Mouse (Mus musculus) CH12.LX (cell line): ENCODE measurements at regions not wholly inside any gene's neighbourhood (a gene's known extent, or its start where the extent isn't known, plus 50 kb on each side); places are given as distances from the start of the nearest gene placed in this dataset.

ENCODE experiments used
- DNase-seq: peaks from one replicate; pipeline ENCODE4 v3.0.0-alpha.2; 2013; ENCODE audit errors: extremely low read depth
- H3K27ac ChIP-seq: 2 replicates; pipeline ENCODE4 v1.5.1; 2012; ENCODE audit warnings: low read depth, mild to moderate bottlenecking, control low read depth, moderate library complexity; ENCODE audit not compliant: insufficient read depth
- H3K27me3 ChIP-seq: replicated peaks from 2 replicates; pipeline ENCODE3; 2012; ENCODE audit warnings: inconsistent platforms
- H3K36me3 ChIP-seq, 2 experiments: replicated peaks in 1 of 2; 2 replicates each; pipeline versions ENCODE3 to v1.6.1; 2012; ENCODE audit warnings: inconsistent platforms in 1 of 2, low read length in 1 of 2, mild to moderate bottlenecking in 1 of 2, mixed read lengths in 1 of 2, moderate library complexity in 1 of 2; ENCODE audit not compliant: control insufficient read depth in 1 of 2, insufficient read depth in 1 of 2
- H3K4me1 ChIP-seq, 2 experiments: 2 replicates each; pipeline ENCODE4 v1.6.1; 2012; ENCODE audit warnings: inconsistent platforms in 1 of 2, moderate library complexity in 1 of 2; ENCODE audit not compliant: insufficient read depth in 2 of 2, control insufficient read depth in 1 of 2
- H3K4me2 ChIP-seq: 2 replicates; pipeline ENCODE4 v1.6.1; 2012; ENCODE audit warnings: low read depth, mild to moderate bottlenecking, control low read depth; ENCODE audit not compliant: poor library complexity, insufficient read depth, severe bottlenecking
- H3K4me3 ChIP-seq, 3 experiments: fragments of 150-350 bp in 1 of 3; sonication (generic) in 1 of 3; replicated peaks in 1 of 3; 2 replicates each; pipeline versions ENCODE3 to v1.5.1; 2011 to 2012; ENCODE audit warnings: low read depth in 2 of 3, low read length in 2 of 3, mild to moderate bottlenecking in 2 of 3, moderate library complexity in 2 of 3, control low read depth in 1 of 3, improper control_type of control experiment in 1 of 3, inconsistent platforms in 1 of 3, mixed read lengths in 1 of 3; ENCODE audit not compliant: poor library complexity in 1 of 3
- H3K79me2 ChIP-seq: replicated peaks from 2 replicates; pipeline ENCODE4 v1.6.1; 2012; ENCODE audit warnings: mild to moderate bottlenecking, moderate library complexity; ENCODE audit not compliant: control insufficient read depth, poor library complexity, insufficient read depth, severe bottlenecking; ENCODE audit errors: extremely low read depth
- H3K9ac ChIP-seq: 2 replicates; pipeline ENCODE4 v1.6.1; 2012; ENCODE audit warnings: low read depth, mild to moderate bottlenecking, control low read depth, moderate library complexity; ENCODE audit not compliant: insufficient read depth
- H3K9me3 ChIP-seq: replicated peaks from 2 replicates; pipeline ENCODE3; 2012; ENCODE audit warnings: low read length, inconsistent platforms, mixed read lengths
- BHLHE40 ChIP-seq: IDR thresholded peaks from 2 replicates; pipeline ENCODE4 v1.6.1; 2011; ENCODE audit warnings: mild to moderate bottlenecking, low read depth, low read length, improper control_type of control experiment
- CHD1 ChIP-seq: IDR thresholded peaks from 2 replicates; pipeline ENCODE4 v1.6.1; 2012; ENCODE audit warnings: low read depth, low read length, improper control_type of control experiment, inconsistent platforms
- CHD2 ChIP-seq: IDR thresholded peaks from 2 replicates; pipeline ENCODE4 v1.6.1; 2011; ENCODE audit warnings: low read length, improper control_type of control experiment
- E2F4 ChIP-seq: IDR thresholded peaks from 2 replicates; pipeline ENCODE4 v1.6.1; 2011; ENCODE audit warnings: low read depth, low read length, improper control_type of control experiment; ENCODE audit not compliant: insufficient replicate concordance
- ELF1 ChIP-seq: IDR thresholded peaks from 2 replicates; pipeline ENCODE4 v1.6.1; 2014; ENCODE audit warnings: low read depth, mild to moderate bottlenecking, inconsistent platforms, low read length, improper control_type of control experiment
- EP300 ChIP-seq: IDR thresholded peaks from 2 replicates; pipeline ENCODE4 v1.6.1; 2011; ENCODE audit warnings: low read length, improper control_type of control experiment
- ETS1 ChIP-seq: conservative IDR thresholded peaks from 2 replicates; pipeline ENCODE4 v1.6.1; 2012; ENCODE audit warnings: low read depth, mild to moderate bottlenecking, inconsistent platforms, low read length, improper control_type of control experiment, moderate library complexity
- GABPA ChIP-seq: IDR thresholded peaks from 2 replicates; pipeline ENCODE4 v1.6.1; 2012; ENCODE audit warnings: low read depth, low read length, improper control_type of control experiment, inconsistent platforms; ENCODE audit not compliant: insufficient replicate concordance
- HCFC1 ChIP-seq: IDR thresholded peaks from 2 replicates; pipeline ENCODE4 v1.6.1; 2012; ENCODE audit warnings: low read depth, mild to moderate bottlenecking, inconsistent platforms, low read length, improper control_type of control experiment
- IRF4 ChIP-seq: IDR thresholded peaks from 2 replicates; pipeline ENCODE4 v1.6.1; 2014; ENCODE audit warnings: low read depth, mild to moderate bottlenecking, inconsistent platforms, low read length, improper control_type of control experiment
- JUN ChIP-seq: IDR thresholded peaks from 2 replicates; pipeline ENCODE4 v1.6.1; 2011; ENCODE audit warnings: low read depth, mild to moderate bottlenecking, low read length, improper control_type of control experiment, moderate library complexity; ENCODE audit not compliant: insufficient read depth
- JUND ChIP-seq: conservative IDR thresholded peaks from 2 replicates; pipeline ENCODE4 v1.6.1; 2011; ENCODE audit warnings: low read depth, low read length, improper control_type of control experiment
- KAT2A ChIP-seq: IDR thresholded peaks from 2 replicates; pipeline ENCODE4 v1.6.1; 2012; ENCODE audit warnings: low read length, improper control_type of control experiment, inconsistent platforms; ENCODE audit not compliant: insufficient replicate concordance
- MAFK ChIP-seq: IDR thresholded peaks from 2 replicates; pipeline ENCODE4 v1.6.1; 2011; ENCODE audit warnings: low read length, improper control_type of control experiment; ENCODE audit not compliant: insufficient replicate concordance
- MAX ChIP-seq: IDR thresholded peaks from 2 replicates; pipeline ENCODE4 v1.6.1; 2011; ENCODE audit warnings: low read length, improper control_type of control experiment
- MAZ ChIP-seq: IDR thresholded peaks from 2 replicates; pipeline ENCODE4 v1.6.1; 2012; ENCODE audit warnings: low read depth, mild to moderate bottlenecking, inconsistent platforms, low read length, improper control_type of control experiment, moderate library complexity
- MEF2A ChIP-seq: IDR thresholded peaks from 2 replicates; pipeline ENCODE4 v1.6.1; 2014; ENCODE audit warnings: low read depth, mild to moderate bottlenecking, inconsistent platforms, low read length, improper control_type of control experiment, borderline replicate concordance
- MXI1 ChIP-seq: IDR thresholded peaks from 2 replicates; pipeline ENCODE4 v1.6.1; 2011; ENCODE audit warnings: mild to moderate bottlenecking, low read depth, low read length, improper control_type of control experiment
- MYC ChIP-seq: IDR thresholded peaks from 2 replicates; pipeline ENCODE4 v1.6.1; 2011; ENCODE audit warnings: low read depth, mild to moderate bottlenecking, improper control_type of control experiment, low read length
- NRF1 ChIP-seq: IDR thresholded peaks from 2 replicates; pipeline ENCODE4 v1.6.1; 2014; ENCODE audit warnings: low read depth, mild to moderate bottlenecking, inconsistent platforms, low read length, improper control_type of control experiment, moderate library complexity
- POLR2A ChIP-seq: IDR thresholded peaks from 2 replicates; pipeline ENCODE4 v1.6.1; 2011; ENCODE audit warnings: low read depth, mild to moderate bottlenecking, improper control_type of control experiment, low read length
- POLR2AphosphoS2 ChIP-seq: IDR thresholded peaks from 2 replicates; pipeline ENCODE4 v1.6.1; 2011; ENCODE audit warnings: low read depth, low read length, improper control_type of control experiment
- SIN3A ChIP-seq: IDR thresholded peaks from 2 replicates; pipeline ENCODE4 v1.6.1; 2012; ENCODE audit warnings: low read length, improper control_type of control experiment, inconsistent platforms
- SMC3 ChIP-seq: IDR thresholded peaks from 2 replicates; pipeline ENCODE4 v1.6.1; 2011; ENCODE audit warnings: low read depth, low read length, improper control_type of control experiment
- TCF12 ChIP-seq: IDR thresholded peaks from 2 replicates; pipeline ENCODE4 v1.6.1; 2014; ENCODE audit warnings: low read depth, mild to moderate bottlenecking, inconsistent platforms, low read length, improper control_type of control experiment
- UBTF ChIP-seq: IDR thresholded peaks from 2 replicates; pipeline ENCODE4 v1.6.1; 2012; ENCODE audit warnings: low read depth, mild to moderate bottlenecking, inconsistent platforms, low read length, improper control_type of control experiment, moderate library complexity
- USF1 ChIP-seq: IDR thresholded peaks from 2 replicates; pipeline ENCODE4 v1.6.1; 2014; ENCODE audit warnings: low read depth, mild to moderate bottlenecking, inconsistent platforms, low read length, improper control_type of control experiment
- USF2 ChIP-seq: conservative IDR thresholded peaks from 2 replicates; pipeline ENCODE4 v1.6.1; 2011; ENCODE audit warnings: low read depth, low read length, improper control_type of control experiment
- ZC3H11A ChIP-seq: IDR thresholded peaks from 2 replicates; pipeline ENCODE4 v1.6.1; 2012; ENCODE audit warnings: low read depth, mild to moderate bottlenecking, inconsistent platforms, low read length, improper control_type of control experiment
- ZKSCAN1 ChIP-seq: IDR thresholded peaks from 2 replicates; pipeline ENCODE4 v1.6.1; 2012; ENCODE audit warnings: low read depth, inconsistent platforms, low read length, improper control_type of control experiment, borderline replicate concordance
- ZMIZ1 ChIP-seq: IDR thresholded peaks from 2 replicates; pipeline ENCODE4 v1.6.1; 2012; ENCODE audit warnings: low read depth, mild to moderate bottlenecking, inconsistent platforms, low read length, improper control_type of control experiment
- ZNF384 ChIP-seq: IDR thresholded peaks from 2 replicates; pipeline ENCODE4 v1.6.1; 2012; ENCODE audit warnings: low read depth, low read length, improper control_type of control experiment, inconsistent platforms
- dilution Hi-C: fragments of 300-500 bp; cut with MboI; formaldehyde crosslinking; loops from 2 replicates; pipeline ENCODE4 v1.14.3; 2020; ENCODE audit warnings: low sequenced_read_pairs; ENCODE audit not compliant: extremely low pct_unique_long_range_greater_than_20kb, extremely low pct_ligation_motif_present
- in situ Hi-C: fragments of 300-500 bp; cut with MboI; formaldehyde crosslinking; loops from 3 replicates; pipeline ENCODE4 v1.14.3; 2019; ENCODE audit warnings: low sequenced_read_pairs, low pct_ligation_motif_present, low pct_unique_long_range_greater_than_20kb, mixed read lengths

GRCm38 (mm10) chr6:36221308-36221707 lies 166.6 kb upstream of the Chrm2 start (continued):
- TF ChIP-seq ZNF384: no peak
- no peak for TF ChIP-seq GABPA

GRCm38 (mm10) chr6:36234438-36234837 lies 153.4 kb upstream of the Chrm2 start:
- Histone ChIP-seq H3K27me3 (no peaks in the 10 kb centered on the region), H3K9ac (no peak overlapping the region), H3K4me3 (no peak overlapping the region), H3K79me2 (no peaks in the 10 kb centered on the region), H3K4me1 (no peaks in the 10 kb centered on the region), H3K4me2 (no peak overlapping the region), H3K36me3 (no peaks in the 10 kb centered on the region), H3K9me3 (no peaks in the 10 kb centered on the region), H3K27ac (no peak overlapping the region)
- in situ Hi-C loops: no loop called here
- DNase-seq: no peak
- dilution Hi-C loops: no loop called here
- TF ChIP-seq CHD2: no peak
- no peak for TF ChIP-seq POLR2A
- no peak for TF ChIP-seq USF1
- no peak for TF ChIP-seq ELF1
- TF ChIP-seq MAX: no peak
- TF ChIP-seq TCF12: no peak
- no peak for TF ChIP-seq JUND
- no peak for TF ChIP-seq MAZ
- no peak for TF ChIP-seq EP300
- no peak for TF ChIP-seq ZKSCAN1
- no peak for TF ChIP-seq BHLHE40
- no peak for TF ChIP-seq KAT2A
- no peak for TF ChIP-seq UBTF
- no peak for TF ChIP-seq MYC
- TF ChIP-seq E2F4: no peak
- no peak for TF ChIP-seq MAFK
- TF ChIP-seq ZMIZ1: no peak
- TF ChIP-seq IRF4: no peak
- no peak for TF ChIP-seq GABPA

- Histone ChIP-seq H3K9me3 (no peaks in the 10 kb centered on the region), H3K36me3 (no peaks in the 10 kb centered on the region), H3K27me3 (no peaks in the 10 kb centered on the region), H3K9ac (no peak overlapping the region), H3K4me2 (no peak overlapping the region), H3K4me3 (no peak overlapping the region), H3K4me1 (peaks cover 3 to 5% of the 10 kb centered on the region in 2 experiments; a peak in 3 of 4 replicates), H3K79me2 (no peaks in the 10 kb centered on the region), H3K27ac (no peak overlapping the region)
- dilution Hi-C loops: no loop called here
- in situ Hi-C loops: no loop called here
- TF ChIP-seq ZMIZ1 (no peak), JUND (no peak), GABPA (no peak), POLR2AphosphoS2 (no peak), ETS1 (no peak), MEF2A (no peak), NRF1 (no peak), POLR2A (no peak), SIN3A (no peak), MXI1 (no peak), HCFC1 (no peak), ZC3H11A (no peak), E2F4 (no peak), KAT2A (no peak), CHD1 (no peak), USF1 (no peak), EP300 (no peak), JUN (no peak), SMC3 (no peak), USF2 (no peak)
- DNase-seq: no peak
Observed at GRCm38 (mm10) chr6:36247027-36247426, 140.9 kb upstream of the Chrm2 start.
